Mouse (Mus musculus): ENCODE results near the gene Hist1h2ae.
A peak's percentile ranks its signal among the peaks of the same experiment; 100 is the strongest.
"Not testable (repeated sequence)": the region's sequence is repeated elsewhere in the genome, so short reads cannot be mapped to it uniquely, and the experiment has no call there.

Hist1h2ae gene

GRCm38 (mm10) chr13:23571022-23571503 lies at the start of gene Hist1h2ae, which contains the start of gene Hist1h2bg:
Gene Hist1h2ae (minus strand): TSS chr13:23571220.
Gene Hist1h2bg (plus strand): TSS chr13:23571396.
- peak; percentile 74 for DNase-seq

- peak; percentile 7 for DNase-seq
These were observed 49.2 kb upstream of the Hist1h2ae start for GRCm38 (mm10) chr13:23620056-23620732.

- no peak for DNase-seq
These were observed 40.6 kb upstream of the Hist1h2ae start for GRCm38 (mm10) chr13:23611638-23612037.

- no peak for DNase-seq
These were observed 39.4 kb upstream of the Hist1h2ae start for GRCm38 (mm10) chr13:23610393-23610792.

- DNase-seq: no peak
These were observed 38.8 kb upstream of the Hist1h2ae start for GRCm38 (mm10) chr13:23609844-23610243.

GRCm38 (mm10) chr13:23609209-23609608 lies 38.2 kb upstream of the Hist1h2ae start:
- no peak for DNase-seq

- DNase-seq: no peak
These were observed 34.0 kb upstream of the Hist1h2ae start for GRCm38 (mm10) chr13:23605052-23605451.

GRCm38 (mm10) chr13:23604452-23604851 lies 33.4 kb upstream of the Hist1h2ae start:
- no peak for DNase-seq

GRCm38 (mm10) chr13:23603182-23603699 lies 32.2 kb upstream of the Hist1h2ae start:
- no peak for DNase-seq

- DNase-seq: peak; percentile 74
These were observed 26.9 kb upstream of the Hist1h2ae start for GRCm38 (mm10) chr13:23597957-23598356.

- DNase-seq: no peak
These were observed 24.8 kb upstream of the Hist1h2ae start for GRCm38 (mm10) chr13:23595622-23596372.

- no peak for DNase-seq
These were observed 24.2 kb upstream of the Hist1h2ae start for GRCm38 (mm10) chr13:23595185-23595584.

GRCm38 (mm10) chr13:23593051-23593770 lies 22.2 kb upstream of the Hist1h2ae start:
- DNase-seq: peak; percentile 37

GRCm38 (mm10) chr13:23592614-23593013 lies 21.6 kb upstream of the Hist1h2ae start:
- DNase-seq: no peak

GRCm38 (mm10) chr13:23591886-23592285 lies 20.9 kb upstream of the Hist1h2ae start:
- not testable (repeated sequence) for DNase-seq

GRCm38 (mm10) chr13:23591206-23591605 lies 20.2 kb upstream of the Hist1h2ae start:
- no peak for DNase-seq

GRCm38 (mm10) chr13:23586940-23587225 lies 15.9 kb upstream of the Hist1h2ae start:
- no peak for DNase-seq

- peak; percentile 34 for DNase-seq
These were observed 15.3 kb upstream of the Hist1h2ae start for GRCm38 (mm10) chr13:23586099-23586939.

- DNase-seq: peak; percentile 85
These were observed 14.6 kb upstream of the Hist1h2ae start for GRCm38 (mm10) chr13:23585442-23586098.

- peak; percentile 70 for DNase-seq
These were observed 14.0 kb upstream of the Hist1h2ae start for GRCm38 (mm10) chr13:23585029-23585441.

- DNase-seq: no peak
These were observed 13.3 kb upstream of the Hist1h2ae start for GRCm38 (mm10) chr13:23584331-23584730.
